Mouse (Mus musculus): Measurements from ENCODE around the gene Iqsec1. TPM values are rescaled to one million over a fixed set of nuclear protein-coding genes. Genes with fewer than 3 reads are reported as not detected.

Iqsec1 gene
- total RNA-seq (2022), result 100 to 1,000 TPM; 164 to 183 (median 169) TPM

GRCm38 (mm10) chr6:90988648-90989317, at the start of gene Iqsec1:
Gene Iqsec1, minus strand, starts transcription at chr6:90988685.
- peak; percentile 36 for DNase-seq (ENCODE audit: low spot score)

GRCm38 (mm10) chr6:91028256-91028655, 39.8 kb upstream of the Iqsec1 start:
- DNase-seq (ENCODE audit: low spot score), result no peak

GRCm38 (mm10) chr6:91020810-91021209, 32.3 kb upstream of the Iqsec1 start:
- DNase-seq (ENCODE audit: low spot score), result no peak

GRCm38 (mm10) chr6:91016600-91017230, 28.2 kb upstream of the Iqsec1 start:
- no peak for DNase-seq (ENCODE audit: low spot score)

GRCm38 (mm10) chr6:91014198-91014958, 25.9 kb upstream of the Iqsec1 start:
- DNase-seq (ENCODE audit: low spot score), result no peak

- DNase-seq (ENCODE audit: low spot score), result no peak
These were observed 24.0 kb upstream of the Iqsec1 start for GRCm38 (mm10) chr6:91012458-91012857.

- DNase-seq (ENCODE audit: low spot score), result no peak
These were observed 23.1 kb upstream of the Iqsec1 start for GRCm38 (mm10) chr6:91011568-91011967.

- DNase-seq (ENCODE audit: low spot score), result no peak
These were observed 19.9 kb upstream of the Iqsec1 start for GRCm38 (mm10) chr6:91008284-91008830.

- DNase-seq (ENCODE audit: low spot score), result no peak
These were observed 18.7 kb upstream of the Iqsec1 start for GRCm38 (mm10) chr6:91007207-91007606.

GRCm38 (mm10) chr6:91004157-91004556, 15.7 kb upstream of the Iqsec1 start:
- DNase-seq (ENCODE audit: low spot score), result no peak

GRCm38 (mm10) chr6:91003310-91003995, 15.0 kb upstream of the Iqsec1 start:
- DNase-seq (ENCODE audit: low spot score), result no peak

GRCm38 (mm10) chr6:91001566-91001965, 13.1 kb upstream of the Iqsec1 start:
- DNase-seq (ENCODE audit: low spot score), result no peak

GRCm38 (mm10) chr6:91000819-91001525, 12.5 kb upstream of the Iqsec1 start:
- no peak for DNase-seq (ENCODE audit: low spot score)

GRCm38 (mm10) chr6:90999176-90999575, 10.7 kb upstream of the Iqsec1 start:
- DNase-seq (ENCODE audit: low spot score), result no peak

- DNase-seq (ENCODE audit: low spot score), result no peak
These were observed 8.5 kb upstream of the Iqsec1 start for GRCm38 (mm10) chr6:90997025-90997424.

GRCm38 (mm10) chr6:90996181-90996580, 7.7 kb upstream of the Iqsec1 start:
- no peak for DNase-seq (ENCODE audit: low spot score)

GRCm38 (mm10) chr6:90988299-90988625, 223 bp downstream of the Iqsec1 start:
- no peak for DNase-seq (ENCODE audit: low spot score)

- no peak for DNase-seq (ENCODE audit: low spot score)
These were observed 755 bp downstream of the Iqsec1 start for GRCm38 (mm10) chr6:90987561-90988298.

- no peak for DNase-seq (ENCODE audit: low spot score)
These were observed 4.4 kb downstream of the Iqsec1 start for GRCm38 (mm10) chr6:90984101-90984500.

- DNase-seq (ENCODE audit: low spot score), result no peak
These were observed 14.2 kb downstream of the Iqsec1 start for GRCm38 (mm10) chr6:90974279-90974678.

Data from heart, adult 8-10 months (tissue).